Mouse (Mus musculus) myocyte (in vitro differentiated cells): ENCODE results near the gene Rgs1. TPM values are rescaled to one million over a fixed set of nuclear protein-coding genes. Genes with fewer than 3 reads are reported as not detected.

Source experiments
- H3K27me3 ChIP-seq: one replicate; pipeline ENCODE4 v1.6.1; 2011; ENCODE audit not compliant: control insufficient read depth, insufficient read depth, insufficient read length
- H3K36me3 ChIP-seq: one replicate; pipeline ENCODE4 v1.6.1; 2011; ENCODE audit not compliant: control insufficient read depth, insufficient read depth
- H3K4me2 ChIP-seq: one replicate; pipeline ENCODE4 v1.6.1; 2011; ENCODE audit warnings: low read depth, control low read depth
- H3K4me3 ChIP-seq: one replicate; pipeline ENCODE4 v1.5.1; 2011; ENCODE audit warnings: mild to moderate bottlenecking, control low read depth, moderate library complexity
- H3K79me2 ChIP-seq: one replicate; pipeline ENCODE4 v1.6.1; 2011; ENCODE audit not compliant: control insufficient read depth, insufficient read depth
- H3ac ChIP-seq: one replicate; pipeline ENCODE4 v1.6.1; 2011; ENCODE audit not compliant: control insufficient read depth, insufficient read length
- CEBPB ChIP-seq: IDR thresholded peaks from 2 replicates; pipeline ENCODE4 v1.6.1; 2011; ENCODE audit warnings: mild to moderate bottlenecking, moderate library complexity; ENCODE audit not compliant: poor library complexity, insufficient read depth, severe bottlenecking
- E2F4 ChIP-seq: IDR thresholded peaks from one replicate; pipeline ENCODE4 v1.6.1; 2011; ENCODE audit warnings: mild to moderate bottlenecking, control low read depth, moderate library complexity; ENCODE audit not compliant: insufficient read depth
- MAX ChIP-seq: IDR thresholded peaks from one replicate; pipeline ENCODE4 v1.6.1; 2011; ENCODE audit warnings: low read depth, mild to moderate bottlenecking, control low read depth
- MYOD1 ChIP-seq, 3 experiments: IDR thresholded peaks; one replicate each; pipeline ENCODE4 v1.6.1; 2011; ENCODE audit warnings: control low read depth in 2 of 3, low read depth in 2 of 3, mild to moderate bottlenecking in 2 of 3, moderate library complexity in 1 of 3; ENCODE audit not compliant: insufficient read length in 2 of 3, control insufficient read depth in 1 of 3
- MYOG ChIP-seq, 3 experiments: IDR thresholded peaks; one replicate each; pipeline ENCODE4 v1.6.1; 2011; ENCODE audit warnings: control low read depth in 2 of 3, low read depth in 2 of 3, mild to moderate bottlenecking in 2 of 3; ENCODE audit not compliant: insufficient read length in 2 of 3, control insufficient read depth in 1 of 3, insufficient read depth in 1 of 3
- POLR2A ChIP-seq: IDR thresholded peaks from one replicate; pipeline ENCODE4 v1.6.1; 2011; ENCODE audit warnings: low read depth, mild to moderate bottlenecking, control low read depth, moderate library complexity; ENCODE audit not compliant: insufficient read length
- POLR2AphosphoS2 ChIP-seq: IDR thresholded peaks from one replicate; pipeline ENCODE4 v1.6.1; 2011; ENCODE audit warnings: low read depth, control low read depth; ENCODE audit not compliant: insufficient read length
- REST ChIP-seq: IDR thresholded peaks from one replicate; pipeline ENCODE4 v1.6.1; 2011; ENCODE audit warnings: mild to moderate bottlenecking, control low read depth, moderate library complexity; ENCODE audit not compliant: insufficient read depth, insufficient read length
- SRF ChIP-seq: IDR thresholded peaks from one replicate; pipeline ENCODE4 v1.6.1; 2011; ENCODE audit warnings: low read depth; ENCODE audit not compliant: control insufficient read depth, insufficient read length
- TCF12 ChIP-seq: IDR thresholded peaks from one replicate; pipeline ENCODE4 v1.6.1; 2011; ENCODE audit warnings: mild to moderate bottlenecking, control low read depth; ENCODE audit not compliant: poor library complexity, insufficient read depth, severe bottlenecking
- TCF3 ChIP-seq: IDR thresholded peaks from one replicate; pipeline ENCODE4 v1.6.1; 2011; ENCODE audit warnings: low read depth, control low read depth; ENCODE audit not compliant: insufficient read length
- USF1 ChIP-seq: IDR thresholded peaks from one replicate; pipeline ENCODE4 v1.6.1; 2011; ENCODE audit warnings: low read depth, mild to moderate bottlenecking, control low read depth, moderate library complexity
- polyA plus RNA-seq: library from polyadenylated mRNA; unstranded; fragments of >200 nt; fragmentation: generic; extraction: Trizol; gene quantifications from one replicate; pipeline ENCODE4 v1.2.1, GENCODE M21; 2012; ENCODE audit warnings: missing spikeins

Rgs1 gene
- polyA plus RNA-seq, 1 experiment = not detected

DNA sequence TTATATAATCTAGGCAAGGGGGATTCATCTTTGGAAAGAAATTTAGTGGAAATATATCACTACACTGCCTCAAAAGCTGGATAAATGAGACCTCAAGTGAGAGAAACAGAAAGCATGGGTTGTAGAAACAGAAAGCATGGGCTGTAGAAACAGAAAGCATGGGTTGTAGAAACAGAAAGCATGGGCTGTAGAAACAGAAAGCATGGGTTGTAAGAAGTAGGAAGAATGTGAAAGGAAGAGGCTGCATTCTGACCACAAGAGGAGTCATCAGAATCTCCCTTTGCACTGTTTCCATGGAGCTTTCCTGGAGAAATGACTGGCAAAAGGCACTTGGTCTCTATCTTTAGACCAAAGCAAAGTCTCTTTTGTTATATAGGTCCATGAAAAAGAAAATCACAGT, 33.8 kb downstream of the Rgs1 start:
- peak overlapping the region; percentile 8 for H3K4me2 ChIP-seq
- TF ChIP-seq POLR2A (no peak), POLR2AphosphoS2 (no peak), MYOG (IDR thresholded peaks at IDR 0.05; ENCODE audit: control insufficient read depth in 1 of 3, insufficient read depth in 1 of 3, insufficient read length in 2 of 3, low read depth in 2 of 3) (no peak), TCF3 (no peak), USF1 (no peak), SRF (no peak), TCF12 (no peak), CEBPB (no peak), MAX (no peak), REST (no peak), MYOD1 (IDR thresholded peaks at IDR 0.05; ENCODE audit: control insufficient read depth in 1 of 3, insufficient read length in 2 of 3, low read depth in 2 of 3) (no peak), E2F4 (no peak)
- no peaks in the 10 kb centered on the region for H3K79me2 ChIP-seq
- no peaks in the 10 kb centered on the region for H3K27me3 ChIP-seq
- no peaks in the 10 kb centered on the region for H3K36me3 ChIP-seq
- H3K4me3 ChIP-seq = no peak overlapping the region
- H3ac ChIP-seq = no peak overlapping the region

DNA sequence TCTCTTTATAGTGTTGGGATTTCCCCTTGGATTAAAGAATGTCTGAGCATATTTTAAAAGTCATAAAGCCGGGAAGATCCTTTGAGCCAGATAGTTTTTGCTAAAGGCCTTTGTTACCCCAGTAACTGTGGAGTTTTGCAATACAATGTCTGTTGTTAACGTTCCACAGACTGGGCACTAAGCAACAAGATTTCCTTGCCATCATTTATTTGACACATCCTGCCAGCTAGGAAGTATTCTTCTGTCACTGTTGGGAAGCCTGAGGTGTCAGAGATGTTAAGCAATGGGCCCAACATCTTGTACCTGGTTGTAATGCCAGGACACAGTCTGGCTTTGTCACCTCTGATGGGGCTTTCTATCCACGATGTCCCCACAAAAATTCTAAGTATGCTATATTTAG, 38.1 kb downstream of the Rgs1 start:
- H3K36me3 ChIP-seq = no peaks in the 10 kb centered on the region
- no peaks in the 10 kb centered on the region for H3K79me2 ChIP-seq
- no peak overlapping the region for H3ac ChIP-seq
- TF ChIP-seq MYOG (IDR thresholded peaks at IDR 0.05; ENCODE audit: control insufficient read depth in 1 of 3, insufficient read depth in 1 of 3, insufficient read length in 2 of 3, low read depth in 2 of 3) (no peak), CEBPB (no peak), POLR2AphosphoS2 (no peak), USF1 (no peak), POLR2A (no peak), REST (no peak), TCF12 (no peak), MYOD1 (IDR thresholded peaks at IDR 0.05; ENCODE audit: control insufficient read depth in 1 of 3, insufficient read length in 2 of 3, low read depth in 2 of 3) (no peak), TCF3 (no peak), E2F4 (no peak), MAX (no peak), SRF (no peak)
- no peak overlapping the region for H3K4me3 ChIP-seq
- no peaks in the 10 kb centered on the region for H3K27me3 ChIP-seq
- no peak overlapping the region for H3K4me2 ChIP-seq

GRCm38 (mm10) chr1:144206281-144207061, 42.6 kb downstream of the Rgs1 start:
- H3K36me3 ChIP-seq = no peaks in the 10 kb centered on the region
- no peak overlapping the region for H3K4me2 ChIP-seq
- no peaks in the 10 kb centered on the region for H3K27me3 ChIP-seq
- no peak for TF ChIP-seq TCF3
- H3K4me3 ChIP-seq = no peak overlapping the region
- H3K79me2 ChIP-seq = no peaks in the 10 kb centered on the region
- H3ac ChIP-seq = no peak overlapping the region

- no peaks in the 10 kb centered on the region for H3K36me3 ChIP-seq
- H3K4me3 ChIP-seq = no peak overlapping the region
- no peaks in the 10 kb centered on the region for H3K79me2 ChIP-seq
- H3K27me3 ChIP-seq = no peaks in the 10 kb centered on the region
- H3K4me2 ChIP-seq = no peak overlapping the region
- TF ChIP-seq CEBPB (no peak), E2F4 (no peak), MAX (no peak), TCF3 (no peak), MYOG (IDR thresholded peaks at IDR 0.05; ENCODE audit: control insufficient read depth in 1 of 3, insufficient read depth in 1 of 3, insufficient read length in 2 of 3, low read depth in 2 of 3) (no peak)
- H3ac ChIP-seq = no peak overlapping the region
Observed at GRCm38 (mm10) chr1:144204766-144205165, 44.3 kb downstream of the Rgs1 start.

DNA sequence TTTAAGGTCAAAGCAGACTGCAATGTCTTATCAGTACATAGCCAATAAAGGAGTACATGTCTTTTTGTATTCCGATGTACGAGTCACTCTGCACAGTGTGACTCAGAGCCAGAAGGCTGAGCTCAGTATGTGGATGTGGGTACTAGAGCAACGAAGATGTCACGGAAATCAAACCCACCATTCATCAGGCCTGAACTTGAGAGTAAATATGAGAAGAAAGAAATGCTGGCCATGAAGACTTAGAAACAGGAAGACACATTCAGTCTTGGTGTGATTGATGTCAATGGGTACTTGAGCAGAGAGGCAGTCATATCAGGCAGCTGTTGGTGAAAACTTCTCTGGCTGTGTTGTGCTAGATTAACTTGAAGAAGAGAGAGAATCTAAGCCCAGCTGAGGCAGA, 46.1 kb downstream of the Rgs1 start:
- TF ChIP-seq SRF (no peak), MAX (no peak), TCF3 (no peak), REST (no peak), POLR2A (no peak), E2F4 (no peak), MYOD1 (IDR thresholded peaks at IDR 0.05; ENCODE audit: control insufficient read depth in 1 of 3, insufficient read length in 2 of 3, low read depth in 2 of 3) (no peak), TCF12 (no peak), POLR2AphosphoS2 (no peak), USF1 (no peak), MYOG (IDR thresholded peaks at IDR 0.05; ENCODE audit: control insufficient read depth in 1 of 3, insufficient read depth in 1 of 3, insufficient read length in 2 of 3, low read depth in 2 of 3) (no peak), CEBPB (no peak)
- no peaks in the 10 kb centered on the region for H3K79me2 ChIP-seq
- H3K4me2 ChIP-seq = no peak overlapping the region
- H3K4me3 ChIP-seq = no peak overlapping the region
- H3ac ChIP-seq = no peak overlapping the region
- no peaks in the 10 kb centered on the region for H3K27me3 ChIP-seq
- no peaks in the 10 kb centered on the region for H3K36me3 ChIP-seq
